Mouse (Mus musculus) embryo, embryonic 11.5 days (tissue): Measurements from ENCODE around the gene Plxnb1.

ENCODE experiments used
- DNase-seq: peaks from one replicate; pipeline ENCODE4 v3.0.0-alpha.2; 2012; ENCODE audit warnings: low read depth, low spot score

The Plxnb1 gene

GRCm38 (mm10) chr9:109095137-109095982, at the start of gene Plxnb1:
TSS of gene Plxnb1 (plus strand) at chr9:109095389.
- DNase-seq: peak; percentile 67

GRCm38 (mm10) chr9:109046306-109046705, 48.9 kb upstream of the Plxnb1 start:
- no peak for DNase-seq

- no peak for DNase-seq
Observed at GRCm38 (mm10) chr9:109049316-109049715, 45.9 kb upstream of the Plxnb1 start.

DNA sequence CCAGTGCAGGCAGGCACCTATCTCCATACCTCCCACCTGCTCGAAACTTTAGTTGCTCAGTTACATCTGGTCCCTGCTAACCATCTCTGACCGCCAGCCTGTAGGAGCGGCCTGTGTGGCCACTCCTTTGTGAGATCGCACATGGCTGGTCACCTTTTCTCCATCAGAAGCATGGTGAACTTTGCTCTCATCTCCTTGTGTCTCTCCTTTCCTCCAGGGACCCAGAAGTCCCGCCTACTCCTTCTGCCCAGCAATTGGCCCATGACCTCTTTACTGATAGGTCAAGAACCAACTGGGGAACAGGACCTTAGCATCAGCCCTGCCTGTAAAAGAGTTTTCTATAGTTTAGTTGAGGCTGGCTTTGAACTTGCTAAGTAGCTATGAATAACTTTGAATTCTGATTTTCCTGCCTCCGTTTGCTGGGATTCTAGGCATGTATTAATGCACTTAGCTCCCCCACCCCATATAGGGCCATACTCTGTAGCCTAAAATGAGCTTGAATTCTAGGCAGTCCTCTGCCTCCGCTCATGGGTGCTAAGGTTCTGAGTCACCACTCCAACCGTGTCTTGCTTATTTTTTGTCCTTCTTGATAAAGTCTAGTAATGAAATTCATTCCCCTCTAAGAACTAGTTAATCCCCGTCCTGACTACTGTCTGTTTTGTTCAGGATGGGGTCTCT, 45.1 kb upstream of the Plxnb1 start:
- no peak for DNase-seq

DNA sequence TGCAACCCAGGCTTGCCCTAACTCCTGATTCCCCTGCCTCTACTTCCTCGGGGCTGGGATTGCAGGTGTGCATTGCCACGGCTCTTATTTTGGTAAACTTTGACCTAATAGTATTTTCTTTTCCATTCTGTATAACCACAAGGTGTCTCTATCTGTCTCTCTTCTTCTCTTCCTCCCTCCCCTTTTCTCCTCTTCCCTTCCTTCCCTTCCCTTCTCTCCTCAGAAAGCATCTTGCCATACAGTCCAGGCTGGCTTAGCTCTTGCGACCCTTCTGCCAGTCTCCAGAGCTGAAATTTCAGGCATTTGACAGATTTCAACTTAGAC, 44.6 kb upstream of the Plxnb1 start:
- no peak for DNase-seq

- no peak for DNase-seq
Observed at GRCm38 (mm10) chr9:109051011-109051501, 44.1 kb upstream of the Plxnb1 start.

- no peak for DNase-seq
Observed at GRCm38 (mm10) chr9:109051651-109052489, 43.3 kb upstream of the Plxnb1 start.

- no peak for DNase-seq
Observed at GRCm38 (mm10) chr9:109052490-109053260, 42.5 kb upstream of the Plxnb1 start.

DNA sequence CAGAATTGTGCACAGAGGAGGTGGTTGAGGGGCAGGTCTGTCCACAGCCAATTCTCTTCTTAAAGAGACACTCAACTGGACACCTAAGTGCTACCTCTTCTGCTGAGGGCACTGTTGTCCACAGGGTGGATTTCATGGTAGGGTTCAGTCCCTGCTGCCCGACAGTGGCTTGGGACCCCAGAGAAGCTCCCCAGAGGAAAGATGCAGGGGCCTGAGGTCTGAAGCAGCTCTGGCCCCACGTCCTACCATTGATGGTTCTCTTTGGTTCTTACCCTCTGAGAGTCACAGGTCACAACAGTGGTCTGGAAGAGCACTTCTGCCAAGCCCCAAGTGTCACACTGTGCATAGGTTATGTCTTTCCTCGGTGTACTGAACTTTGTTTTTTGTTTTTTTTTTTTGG, 41.8 kb upstream of the Plxnb1 start:
- no peak for DNase-seq

GRCm38 (mm10) chr9:109053851-109054250, 41.3 kb upstream of the Plxnb1 start:
- no peak for DNase-seq

DNA sequence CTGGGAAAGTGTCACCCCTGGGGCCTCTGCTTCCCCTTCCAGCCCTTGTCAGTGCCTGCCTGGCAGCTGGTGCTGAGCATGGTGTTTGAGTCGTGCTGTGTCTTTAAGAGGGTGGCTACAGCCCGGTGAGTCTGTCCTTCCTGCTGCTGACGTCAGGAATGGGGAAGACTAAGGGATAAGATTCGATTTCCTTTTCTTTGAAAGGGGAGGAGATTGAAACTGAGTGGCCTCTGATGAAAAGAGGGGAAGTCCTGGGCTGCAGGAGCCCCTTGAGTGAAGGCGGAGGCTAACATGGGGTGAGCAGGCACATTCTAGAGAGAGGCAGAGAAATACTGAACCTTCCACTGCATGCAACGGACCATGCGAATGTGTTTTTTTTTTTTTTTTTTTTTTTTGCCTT, 40.5 kb upstream of the Plxnb1 start:
- DNase-seq: no peak

GRCm38 (mm10) chr9:109055271-109056030, 39.7 kb upstream of the Plxnb1 start:
- DNase-seq: no peak

- no peak for DNase-seq
Observed at GRCm38 (mm10) chr9:109056081-109056690, 39.0 kb upstream of the Plxnb1 start.

DNA sequence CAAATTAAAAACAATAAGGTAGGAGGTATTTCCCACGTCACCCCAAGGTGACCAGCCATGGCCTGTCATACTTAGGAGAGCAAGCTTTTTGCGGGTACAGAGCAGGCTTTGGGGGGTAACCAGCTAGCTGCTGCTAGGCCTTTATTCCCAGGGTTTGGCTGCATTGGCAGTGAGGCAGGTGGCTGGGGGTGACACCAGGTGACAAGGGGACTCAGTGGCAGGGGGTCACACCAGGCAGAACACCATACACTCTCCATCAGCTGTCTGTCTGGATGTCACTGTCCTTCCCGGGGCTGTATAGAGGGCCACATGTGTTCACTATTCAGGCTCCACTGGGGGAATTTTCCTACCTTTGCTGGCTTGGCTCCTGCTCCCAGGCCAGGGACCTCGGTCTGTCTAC, 38.3 kb upstream of the Plxnb1 start:
- no peak for DNase-seq

DNA sequence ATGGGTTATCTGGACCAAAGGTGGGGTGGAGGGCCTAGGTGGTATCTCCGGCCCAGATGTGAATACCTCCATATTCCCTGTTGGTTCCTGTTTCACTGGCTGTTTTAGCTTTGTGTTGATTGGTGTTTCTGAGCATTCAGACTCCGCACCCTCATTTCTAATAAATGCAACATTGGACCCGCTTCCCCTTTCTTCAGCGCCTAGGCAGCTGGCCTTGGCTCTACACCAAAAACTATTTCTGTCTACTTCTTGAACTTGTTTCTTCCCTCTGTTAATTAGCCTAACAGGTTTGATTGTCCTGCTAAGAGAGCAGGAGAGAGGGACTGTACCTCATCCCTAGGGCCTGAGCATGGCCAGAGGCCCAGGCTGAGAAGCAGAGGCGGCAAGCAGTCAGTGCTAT, 37.6 kb upstream of the Plxnb1 start:
- DNase-seq: no peak

DNA sequence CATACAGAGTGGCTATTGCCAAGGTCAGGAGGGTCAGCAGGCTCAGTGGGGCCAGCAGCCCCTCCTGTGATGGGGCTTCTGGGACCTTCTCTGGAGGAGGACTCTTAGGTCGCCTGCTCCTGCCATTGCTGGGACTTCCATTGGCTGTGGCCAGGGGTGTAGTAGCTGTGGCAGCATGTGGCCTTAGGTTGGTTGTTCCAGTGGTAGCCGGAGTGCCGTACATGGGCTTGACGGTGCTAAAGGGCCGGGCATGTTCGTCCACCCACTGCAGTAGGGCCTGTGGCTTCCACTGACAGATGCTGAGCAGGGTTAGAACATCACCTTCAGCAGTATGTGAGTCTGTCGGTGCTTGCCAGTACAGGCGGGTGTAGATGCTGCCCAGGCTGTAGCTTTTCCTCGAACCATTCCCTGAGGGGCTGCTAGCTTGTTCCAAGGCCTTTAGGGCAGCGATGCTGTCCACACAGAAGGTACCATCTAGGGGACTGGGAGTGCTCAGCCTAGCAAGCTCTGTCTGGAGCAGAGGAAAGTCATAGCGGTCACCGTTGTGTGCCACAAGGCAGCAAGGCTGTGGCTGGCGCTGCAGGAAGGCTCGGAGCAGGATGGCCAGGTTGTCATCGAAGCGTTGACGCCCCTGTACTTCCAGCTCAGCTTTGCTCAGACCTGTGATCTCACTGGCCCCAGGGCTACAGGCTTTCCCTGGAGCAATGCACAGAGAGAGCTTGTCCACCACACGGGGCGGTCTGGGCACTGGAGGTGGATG, 37.0 kb upstream of the Plxnb1 start:
- no peak for DNase-seq

DNA sequence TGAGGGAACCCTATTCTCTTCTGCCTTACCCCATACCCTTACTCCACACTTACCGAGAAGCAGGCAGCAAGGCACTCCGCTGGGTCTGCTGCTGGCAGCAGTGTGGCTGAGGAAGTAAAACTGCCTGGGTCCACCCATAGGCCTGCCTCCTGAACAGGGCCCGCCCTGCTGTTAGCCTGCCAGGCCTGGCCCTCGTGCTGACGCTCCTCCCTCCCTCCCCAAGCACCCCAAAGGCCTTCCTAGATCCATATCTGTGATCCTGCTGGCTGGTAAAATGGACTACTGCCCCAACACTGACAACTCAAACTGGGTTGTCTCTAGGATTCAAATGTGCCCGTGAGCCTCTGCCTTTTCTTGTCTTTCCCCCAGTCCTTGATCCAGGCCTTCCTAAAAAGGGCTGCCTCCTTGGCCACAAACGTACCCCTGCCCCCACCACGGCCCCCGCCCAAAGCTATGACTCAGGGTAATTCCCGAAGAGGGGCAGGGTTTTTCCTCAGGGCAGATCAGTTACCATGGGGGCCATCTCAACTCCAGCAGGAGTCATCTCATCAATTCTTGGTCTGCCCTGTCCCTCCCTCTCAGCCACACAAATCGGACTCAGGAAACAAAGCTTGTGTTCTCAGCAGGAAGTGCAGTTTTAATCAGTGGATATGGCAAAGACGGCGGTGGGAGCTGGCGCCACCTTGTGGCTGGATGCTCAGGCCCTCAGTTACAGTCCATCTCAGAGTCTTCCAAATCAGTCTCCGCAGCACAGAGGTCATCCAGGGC, 35.9 kb upstream of the Plxnb1 start, which contains the start of gene Trex1:
TSS of gene Trex1 (minus strand) at position 599 of the 768 bp plus-strand sequence.
- no peak for DNase-seq

DNA sequence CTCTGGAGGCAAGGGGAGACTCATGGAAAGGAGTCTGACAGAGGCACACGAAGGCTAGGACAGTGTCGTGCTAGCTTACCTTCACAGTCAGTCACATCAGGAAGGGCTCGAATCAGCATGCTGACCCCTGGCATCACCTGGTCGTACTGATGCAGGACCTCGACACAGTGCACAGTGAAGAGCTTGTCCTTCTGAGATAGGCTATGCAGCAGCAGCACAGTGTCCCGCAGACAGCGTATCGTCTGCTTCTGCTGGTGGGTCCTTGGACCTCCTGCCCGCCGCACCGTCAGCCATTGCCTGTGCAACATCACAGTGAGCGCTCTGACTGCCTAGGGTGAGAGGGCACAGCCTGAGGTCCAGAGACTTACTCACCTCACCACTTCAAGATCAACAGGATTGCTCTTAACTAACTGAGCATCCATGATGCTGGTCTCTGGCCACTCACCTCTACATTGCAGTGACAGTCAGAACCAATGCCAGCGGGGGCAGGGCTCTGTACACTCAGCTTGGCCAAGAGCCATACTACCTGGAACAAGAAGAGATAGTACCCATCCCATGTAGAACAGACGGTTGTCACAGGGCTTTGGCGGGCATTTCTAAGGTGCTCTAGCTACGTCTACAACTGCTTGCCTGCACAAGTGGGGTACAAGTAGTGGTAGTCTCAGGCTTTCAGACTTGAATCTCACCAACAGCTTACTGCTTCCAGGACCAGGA, 34.8 kb upstream of the Plxnb1 start:
- no peak for DNase-seq
